Mouse (Mus musculus) MEL (cell line): ENCODE measurements around the gene Tor1aip2. TPM values are rescaled to one million over a fixed set of nuclear protein-coding genes. Genes with fewer than 3 reads are reported as not detected.

ENCODE experiments used
- DNase-seq: peaks from one replicate; pipeline ENCODE4 v3.0.0; 2011; ENCODE audit warnings: low read depth, low spot score
- H3K27ac ChIP-seq: 2 replicates; pipeline ENCODE4 v1.5.1; 2012; ENCODE audit warnings: low read depth, mild to moderate bottlenecking, control low read depth, low read length, moderate library complexity; ENCODE audit not compliant: control insufficient read depth
- H3K27me3 ChIP-seq, 2 experiments: fragments of 150-350 bp in 1 of 2; sonication (generic) in 1 of 2; 2 replicates each; pipeline ENCODE4 v1.6.1; 2012; ENCODE audit warnings: low read length in 2 of 2, mild to moderate bottlenecking in 2 of 2, improper control_type of control experiment in 1 of 2, moderate library complexity in 1 of 2; ENCODE audit not compliant: insufficient read depth in 2 of 2, control insufficient read depth in 1 of 2
- H3K36me3 ChIP-seq, 2 experiments: 2 replicates each; pipeline ENCODE4 v1.6.1; 2012 to 2014; ENCODE audit warnings: low read length in 2 of 2, improper control_type of control experiment in 1 of 2, inconsistent platforms in 1 of 2, mild to moderate bottlenecking in 1 of 2; ENCODE audit not compliant: insufficient read depth in 2 of 2, control insufficient read depth in 1 of 2
- H3K4me1 ChIP-seq, 2 experiments: fragments of 150-350 bp in 1 of 2; sonication (generic) in 1 of 2; 2 replicates each; pipeline ENCODE4 v1.6.1; 2012; ENCODE audit warnings: low read length in 2 of 2, improper control_type of control experiment in 1 of 2, mild to moderate bottlenecking in 1 of 2; ENCODE audit not compliant: insufficient read depth in 2 of 2, control insufficient read depth in 1 of 2
- H3K4me3 ChIP-seq, 2 experiments: fragments of 150-350 bp in 1 of 2; sonication (generic) in 1 of 2; 2 replicates each; pipeline ENCODE4 v1.5.1; 2012; ENCODE audit warnings: low read depth in 2 of 2, low read length in 2 of 2, mild to moderate bottlenecking in 2 of 2, moderate library complexity in 2 of 2, control low read depth in 1 of 2, improper control_type of control experiment in 1 of 2; ENCODE audit not compliant: control insufficient read depth in 1 of 2, insufficient read depth in 1 of 2
- H3K79me2 ChIP-seq: 2 replicates; pipeline ENCODE4 v1.6.1; 2012; ENCODE audit warnings: mild to moderate bottlenecking, low read length, moderate library complexity; ENCODE audit not compliant: control insufficient read depth, poor library complexity, insufficient read depth
- H3K9ac ChIP-seq: 2 replicates; pipeline ENCODE4 v1.6.1; 2012; ENCODE audit warnings: low read depth, mild to moderate bottlenecking, control low read depth, low read length, moderate library complexity; ENCODE audit not compliant: control insufficient read depth, poor library complexity, severe bottlenecking
- H3K9me3 ChIP-seq: fragments of 150-350 bp; sonication (generic); replicated peaks from 2 replicates; pipeline ENCODE4 v1.6.1; 2012; ENCODE audit warnings: mild to moderate bottlenecking, low read length, improper control_type of control experiment, moderate library complexity; ENCODE audit not compliant: insufficient read depth
- BHLHE40 ChIP-seq: IDR thresholded peaks from 2 replicates; pipeline ENCODE4 v1.6.1; 2012; ENCODE audit warnings: low read depth, mild to moderate bottlenecking, inconsistent platforms, low read length, improper control_type of control experiment, borderline replicate concordance
- CHD1 ChIP-seq: IDR thresholded peaks from 2 replicates; pipeline ENCODE4 v1.6.1; 2012; ENCODE audit warnings: low read depth, mild to moderate bottlenecking, inconsistent platforms, low read length, improper control_type of control experiment
- CHD2 ChIP-seq: IDR thresholded peaks from 2 replicates; pipeline ENCODE4 v1.6.1; 2011; ENCODE audit warnings: low read length, improper control_type of control experiment
- CTCF ChIP-seq, 3 experiments: IDR thresholded peaks in 2 of 3; conservative IDR thresholded peaks in 1 of 3; 2 replicates each; pipeline ENCODE4 v1.5.1; 2011 to 2012; ENCODE audit warnings: low read length in 3 of 3, low read depth in 2 of 3, mild to moderate bottlenecking in 2 of 3, improper control_type of control experiment in 1 of 3, inconsistent platforms in 1 of 3, mixed read lengths in 1 of 3, moderate library complexity in 1 of 3; ENCODE audit not compliant: control insufficient read depth in 1 of 3, insufficient read depth in 1 of 3, poor library complexity in 1 of 3, severe bottlenecking in 1 of 3
- E2F4 ChIP-seq: IDR thresholded peaks from 2 replicates; pipeline ENCODE4 v1.6.1; 2011; ENCODE audit warnings: low read depth, low read length, improper control_type of control experiment, borderline replicate concordance
- ELF1 ChIP-seq: IDR thresholded peaks from 2 replicates; pipeline ENCODE4 v1.6.1; 2014; ENCODE audit warnings: low read depth, mild to moderate bottlenecking, inconsistent platforms, low read length, improper control_type of control experiment, moderate library complexity
- EP300 ChIP-seq, 2 experiments: IDR thresholded peaks; 2 replicates each; pipeline ENCODE4 v1.6.1; 2011; ENCODE audit warnings: improper control_type of control experiment in 2 of 2, low read length in 2 of 2, low read depth in 1 of 2, mild to moderate bottlenecking in 1 of 2
- GABPA ChIP-seq: IDR thresholded peaks from 2 replicates; pipeline ENCODE4 v1.6.1; 2012; ENCODE audit warnings: low read depth, mild to moderate bottlenecking, inconsistent platforms, low read length, improper control_type of control experiment, moderate library complexity
- GATA1 ChIP-seq: IDR thresholded peaks from 2 replicates; pipeline ENCODE4 v1.6.1; 2011; ENCODE audit warnings: low read depth, low read length, improper control_type of control experiment
- HCFC1 ChIP-seq: IDR thresholded peaks from 2 replicates; pipeline ENCODE4 v1.6.1; 2012; ENCODE audit warnings: low read depth, mild to moderate bottlenecking, inconsistent platforms, low read length, improper control_type of control experiment, moderate library complexity
- JUND ChIP-seq: IDR thresholded peaks from 2 replicates; pipeline ENCODE4 v1.6.1; 2011; ENCODE audit warnings: low read depth, mild to moderate bottlenecking, improper control_type of control experiment, low read length
- KAT2A ChIP-seq: conservative IDR thresholded peaks from 2 replicates; pipeline ENCODE4 v1.6.1; 2012; ENCODE audit warnings: low read depth, low read length, improper control_type of control experiment, inconsistent platforms
- MAFK ChIP-seq: IDR thresholded peaks from 2 replicates; pipeline ENCODE4 v1.6.1; 2011; ENCODE audit warnings: low read depth, mild to moderate bottlenecking, low read length, improper control_type of control experiment, borderline replicate concordance
- MAX ChIP-seq: IDR thresholded peaks from 2 replicates; pipeline ENCODE4 v1.6.1; 2011; ENCODE audit warnings: low read length, improper control_type of control experiment
- MXI1 ChIP-seq: IDR thresholded peaks from 2 replicates; pipeline ENCODE4 v1.6.1; 2011; ENCODE audit warnings: mild to moderate bottlenecking, low read depth, low read length, improper control_type of control experiment
- MYC ChIP-seq: IDR thresholded peaks from 2 replicates; pipeline ENCODE4 v1.6.1; 2011; ENCODE audit warnings: low read depth, mild to moderate bottlenecking, low read length, improper control_type of control experiment, moderate library complexity
- NELFE ChIP-seq: IDR thresholded peaks from 2 replicates; pipeline ENCODE4 v1.6.1; 2011; ENCODE audit warnings: low read depth, low read length, improper control_type of control experiment
- POLR2AphosphoS2 ChIP-seq: IDR thresholded peaks from 2 replicates; pipeline ENCODE4 v1.6.1; 2011; ENCODE audit warnings: low read length, improper control_type of control experiment
- SIN3A ChIP-seq: IDR thresholded peaks from 2 replicates; pipeline ENCODE4 v1.6.1; 2012; ENCODE audit warnings: low read length, improper control_type of control experiment, inconsistent platforms
- SMC3 ChIP-seq: IDR thresholded peaks from 2 replicates; pipeline ENCODE4 v1.6.1; 2011; ENCODE audit warnings: low read depth, low read length, improper control_type of control experiment
- TAL1 ChIP-seq: IDR thresholded peaks from 2 replicates; pipeline ENCODE4 v1.6.1; 2012; ENCODE audit warnings: mild to moderate bottlenecking, inconsistent platforms, low read length, moderate library complexity, mixed read lengths
- TCF12 ChIP-seq: IDR thresholded peaks from 2 replicates; pipeline ENCODE4 v1.6.1; 2014; ENCODE audit warnings: low read depth, mild to moderate bottlenecking, inconsistent platforms, low read length, improper control_type of control experiment, moderate library complexity
- USF1 ChIP-seq: IDR thresholded peaks from 2 replicates; pipeline ENCODE4 v1.6.1; 2014; ENCODE audit warnings: low read depth, mild to moderate bottlenecking, inconsistent platforms, low read length, improper control_type of control experiment, moderate library complexity
- USF2 ChIP-seq, 2 experiments: IDR thresholded peaks; 2 replicates each; pipeline ENCODE4 v1.6.1; 2011 to 2012; ENCODE audit warnings: improper control_type of control experiment in 2 of 2, low read length in 2 of 2, borderline replicate concordance in 1 of 2, inconsistent platforms in 1 of 2, low read depth in 1 of 2, mild to moderate bottlenecking in 1 of 2; ENCODE audit not compliant: insufficient read depth in 1 of 2
- ZKSCAN1 ChIP-seq: IDR thresholded peaks from 2 replicates; pipeline ENCODE4 v1.6.1; 2012; ENCODE audit warnings: low read depth, mild to moderate bottlenecking, inconsistent platforms, low read length, improper control_type of control experiment, moderate library complexity
- polyA plus RNA-seq, 2 experiments: library from polyadenylated mRNA; stranded (reverse) in 1 of 2; unstranded in 1 of 2; fragments of >175 nt in 1 of 2; fragments of >200 nt in 1 of 2; gene quantifications; 2 replicates each; pipeline versions ENCODE4 v1.2.1 to v1.2.4; 2012; ENCODE audit warnings: low replicate concordance in 2 of 2, low read depth in 1 of 2; ENCODE audit not compliant: insufficient read length in 2 of 2, insufficient read depth in 1 of 2, missing spikeins in 1 of 2
- total RNA-seq: library from RNA; depleted of rRNA; stranded (reverse); fragments of 300-350 nt; gene quantifications from 2 replicates; pipeline ENCODE4 v1.2.3, GENCODE M21; 2012

The Tor1aip2 gene
- total and polyA plus RNA-seq, 3 experiments: 47.1 to 48.1 TPM; not detected in 1

GRCm38 (mm10) chr1:156005906-156006305 is 29.3 kb upstream of the Tor1aip2 start:
- no peak overlapping the region for H3K27ac ChIP-seq
- no peak for DNase-seq
- H3K79me2 ChIP-seq: no peaks in the 10 kb centered on the region
- H3K4me3 ChIP-seq: no peak overlapping the region
- H3K9ac ChIP-seq: no peak overlapping the region
- no peaks in the 10 kb centered on the region for H3K4me1 ChIP-seq
- TF ChIP-seq CHD1: no peak
- TF ChIP-seq E2F4: no peak
- no peak for TF ChIP-seq ELF1
- TF ChIP-seq BHLHE40: no peak
- no peak for TF ChIP-seq MAFK
- no peak for TF ChIP-seq GABPA
- no peak for TF ChIP-seq SMC3
- no peak for TF ChIP-seq NELFE
- no peak for TF ChIP-seq ZKSCAN1
- TF ChIP-seq EP300 (IDR thresholded peaks at IDR 0.05; ENCODE audit: low read depth in 1 of 2, low read length in 2 of 2): no peak
- TF ChIP-seq GATA1: no peak
- TF ChIP-seq TAL1: no peak
- no peak for TF ChIP-seq USF1
- no peak for TF ChIP-seq CHD2
- no peak for TF ChIP-seq SIN3A
- TF ChIP-seq USF2 (IDR thresholded peaks at IDR 0.05; ENCODE audit: borderline replicate concordance in 1 of 2, insufficient read depth in 1 of 2, low read depth in 1 of 2, low read length in 2 of 2): no peak
- TF ChIP-seq KAT2A: no peak
- no peak for TF ChIP-seq MAX
- TF ChIP-seq POLR2AphosphoS2: no peak
- no peak for TF ChIP-seq HCFC1
- H3K9me3 ChIP-seq: no peaks in the 10 kb centered on the region
- H3K36me3 ChIP-seq: peaks cover 0 to 6% of the 10 kb centered on the region in 2 experiments; a peak in 2 of 4 replicates
- no peaks in the 10 kb centered on the region for H3K27me3 ChIP-seq

GRCm38 (mm10) chr1:156009003-156009402 is 26.2 kb upstream of the Tor1aip2 start:
- Histone ChIP-seq H3K4me3 (no peak overlapping the region), H3K36me3 (peaks cover 0 to 12% of the 10 kb centered on the region in 2 experiments; a peak in 2 of 4 replicates)
- DNase-seq: no peak
- no peak for TF ChIP-seq SIN3A
- TF ChIP-seq MYC: no peak
- TF ChIP-seq EP300 (IDR thresholded peaks at IDR 0.05; ENCODE audit: low read depth in 1 of 2, low read length in 2 of 2): no peak
- TF ChIP-seq SMC3: no peak
- no peak for TF ChIP-seq JUND
- no peak for TF ChIP-seq MXI1
- no peak for TF ChIP-seq TCF12
- no peak for TF ChIP-seq CTCF (IDR thresholded peaks at IDR 0.05 in 2 of 3, conservative IDR thresholded peaks at IDR 0.05 in 1 of 3; ENCODE audit: control insufficient read depth in 1 of 3, insufficient read depth in 1 of 3, low read depth in 2 of 3, low read length in 3 of 3, poor library complexity in 1 of 3, severe bottlenecking in 1 of 3)
- TF ChIP-seq, all 39 proteins: peak for 0
- no peaks in the 10 kb centered on the region for H3K27me3 ChIP-seq
- no peaks in the 10 kb centered on the region for H3K79me2 ChIP-seq
- no peak overlapping the region for H3K9ac ChIP-seq
- H3K9me3 ChIP-seq: no peaks in the 10 kb centered on the region
- H3K27ac ChIP-seq: no peak overlapping the region
- no peaks in the 10 kb centered on the region for H3K4me1 ChIP-seq
